Mouse (Mus musculus) G1E (cell line): ENCODE data around the gene Wwp2. TPM values are rescaled to one million over a fixed set of nuclear protein-coding genes. Genes with fewer than 3 reads are reported as not detected.

Experiments
- ATAC-seq: 2 replicates; pipeline ENCODE4 v1.8.0; 2016; ENCODE audit warnings: mild to moderate bottlenecking; ENCODE audit not compliant: insufficient number of reproducible peaks, poor library complexity, low FRiP score, severe bottlenecking; ENCODE audit errors: extremely low read depth
- DNase-seq: peaks from one replicate; pipeline ENCODE4 v3.0.0; 2012; ENCODE audit warnings: low spot score
- H3K27me3 ChIP-seq: 2 replicates; pipeline ENCODE4 v1.6.1; 2012; ENCODE audit warnings: mild to moderate bottlenecking, low read length, inconsistent platforms; ENCODE audit not compliant: insufficient read depth
- H3K36me3 ChIP-seq: replicated peaks from 2 replicates; pipeline ENCODE3; 2012; ENCODE audit warnings: mild to moderate bottlenecking, inconsistent platforms
- H3K4me1 ChIP-seq: 2 replicates; pipeline ENCODE4 v1.6.1; 2012; ENCODE audit warnings: low read depth, low read length, inconsistent platforms, mixed read lengths; ENCODE audit not compliant: insufficient read depth
- H3K4me3 ChIP-seq: 2 replicates; pipeline ENCODE4 v1.5.1; 2012; ENCODE audit warnings: low read depth, mild to moderate bottlenecking, inconsistent platforms, low read length, moderate library complexity, mixed read lengths
- H3K9me3 ChIP-seq: replicated peaks from 2 replicates; pipeline ENCODE4 v1.6.1; 2012; ENCODE audit warnings: inconsistent platforms
- CTCF ChIP-seq: IDR thresholded peaks from 2 replicates; pipeline ENCODE4 v1.5.1; 2012; ENCODE audit warnings: low read depth, low read length, inconsistent platforms, mixed read lengths
- GATA1 ChIP-seq: IDR thresholded peaks from 2 replicates; pipeline ENCODE4 v1.6.1; 2012; ENCODE audit warnings: borderline replicate concordance, low read length, inconsistent platforms, mixed read lengths
- GATA2 ChIP-seq: IDR thresholded peaks from 2 replicates; pipeline ENCODE4 v1.6.1; 2012; ENCODE audit warnings: low read depth, low read length, inconsistent platforms, borderline replicate concordance
- POLR2AphosphoS5 ChIP-seq: IDR thresholded peaks from 2 replicates; pipeline ENCODE4 v1.6.1; 2012; ENCODE audit warnings: low read depth, low read length, inconsistent platforms; ENCODE audit not compliant: insufficient replicate concordance
- TAL1 ChIP-seq: conservative IDR thresholded peaks from 2 replicates; pipeline ENCODE4 v1.6.1; 2012; ENCODE audit warnings: low read depth, low read length, inconsistent platforms, mixed read lengths
- polyA plus RNA-seq: library from polyadenylated mRNA; stranded (reverse); fragments of >175 nt; gene quantifications from 2 replicates; pipeline ENCODE4 v1.2.3, GENCODE M21; 2012
- total RNA-seq, 2 experiments: library from RNA; stranded (forward) in 1 of 2; stranded (reverse) in 1 of 2; fragments of 200-1000 nt in 1 of 2; fragments of >200 nt in 1 of 2; fragmentation: Nextera tagmentation in 1 of 2; gene quantifications; 2 replicates each; pipeline ENCODE4 v1.2.3; 2014 to 2017

Gene Wwp2
- total and polyA plus RNA-seq, 3 experiments: 45.7 to 77.5 (median 71.4) TPM

- peaks cover 18% of the 10 kb centered on the region for H3K27me3 ChIP-seq
- DNase-seq (peak; percentile 95), ATAC-seq (peak; percentile 84)
- H3K36me3 ChIP-seq: peaks cover 39% of the 10 kb centered on the region
- peaks cover 56% of the 10 kb centered on the region for H3K4me1 ChIP-seq
- H3K9me3 ChIP-seq: no peaks in the 10 kb centered on the region
- H3K4me3 ChIP-seq: peak within 1 kb of the TSS; percentile 88
- TF ChIP-seq CTCF: peak; percentile 71
- TF ChIP-seq GATA1: no peak
These were observed 11.5 kb upstream of the Wwp2 start, which contains the start of gene Nob1 for GRCm38 (mm10) chr8:107424597-107425229. Nob1 (minus strand) TSS chr8:107425051.

DNA sequence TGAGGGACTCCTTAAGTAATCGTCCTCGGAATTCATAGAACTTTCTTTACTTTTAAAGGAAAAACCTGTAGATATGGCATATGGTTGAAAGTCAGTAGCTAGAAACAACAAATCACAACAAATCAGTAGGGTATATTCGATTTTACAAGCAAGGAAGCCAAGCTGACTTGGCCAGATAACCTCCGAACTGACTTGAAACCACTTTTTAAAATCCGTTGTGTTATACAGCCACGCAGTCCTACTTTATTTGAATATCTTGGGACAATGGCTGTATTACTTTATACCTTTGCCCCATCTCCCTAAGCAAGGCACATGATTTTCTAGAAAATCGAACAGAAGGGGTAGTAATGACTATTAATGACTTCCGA is 11.0 kb upstream of the Wwp2 start:
- DNase-seq: no peak
- no peak for ATAC-seq
- H3K4me1 ChIP-seq: peaks cover 51% of the 10 kb centered on the region
- TF ChIP-seq GATA2 (no peak), TAL1 (0 out of 2 replicates have a peak, but pooled peaks have one; percentile 32), CTCF (no peak), GATA1 (no peak), POLR2AphosphoS5 (no peak)
- H3K27me3 ChIP-seq: peaks cover 23% of the 10 kb centered on the region
- H3K9me3 ChIP-seq: no peaks in the 10 kb centered on the region
- peaks cover 34% of the 10 kb centered on the region for H3K36me3 ChIP-seq
- peak overlapping the region; percentile 88; the same call in 1 of the 2 replicates for H3K4me3 ChIP-seq

DNA sequence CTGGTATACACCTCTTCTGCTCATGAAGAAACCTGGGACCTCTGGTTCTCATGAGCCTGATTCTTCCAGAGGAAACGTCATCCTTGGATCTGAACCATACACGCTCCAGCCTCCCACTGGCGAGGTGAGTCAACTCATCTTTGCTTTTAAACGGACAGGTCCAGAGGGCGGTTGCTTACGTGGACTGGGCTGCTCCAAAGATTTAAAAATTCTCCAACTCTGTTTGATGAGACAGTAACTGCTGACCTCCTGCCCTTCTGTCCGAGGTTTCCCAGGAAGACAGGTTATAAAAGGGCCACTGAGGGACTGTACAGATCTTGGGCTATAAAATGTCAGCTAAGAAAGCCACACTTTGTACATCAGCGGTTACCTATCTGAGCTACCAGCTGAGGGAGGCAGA is 5.3 kb upstream of the Wwp2 start:
- DNase-seq (no peak), ATAC-seq (no peak)

DNA sequence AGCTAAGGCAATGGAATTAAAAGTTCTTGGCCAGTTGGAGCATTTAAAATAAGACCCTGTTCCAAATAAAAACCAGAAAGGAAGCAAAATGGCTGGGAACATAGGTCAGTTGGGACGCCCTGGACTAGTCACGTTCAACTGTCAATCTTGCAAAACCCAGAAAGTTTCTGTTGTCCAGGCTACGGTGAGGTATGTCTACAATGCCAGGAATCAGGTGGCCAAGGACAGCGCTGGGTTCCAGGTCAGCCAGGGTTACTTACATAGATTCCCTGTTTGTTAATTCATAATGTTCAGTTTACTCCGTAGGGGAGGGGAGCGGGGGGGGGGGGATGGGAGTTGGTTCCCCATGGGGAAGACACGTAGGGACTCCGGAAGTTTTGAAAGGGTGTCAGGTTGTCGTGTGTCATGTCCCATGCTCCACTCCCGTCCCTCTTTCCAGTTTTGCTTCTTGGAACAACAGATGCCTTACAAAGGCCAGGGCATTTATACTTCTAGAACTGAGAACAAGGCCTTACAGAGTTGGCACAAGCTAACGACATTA is 674 bp upstream of the Wwp2 start:
- no peaks in the 10 kb centered on the region for H3K9me3 ChIP-seq
- peak overlapping the region; percentile 83 for H3K4me3 ChIP-seq
- DNase-seq: peak; percentile 62
- H3K27me3 ChIP-seq: peaks cover 7% of the 10 kb centered on the region; the same call in 1 of the 2 replicates
- TF ChIP-seq GATA1 (no peak), POLR2AphosphoS5 (no peak), TAL1 (no peak), GATA2 (no peak), CTCF (no peak)
- H3K4me1 ChIP-seq: peaks cover 35% of the 10 kb centered on the region
- H3K36me3 ChIP-seq: peaks cover 14% of the 10 kb centered on the region
- no peak for ATAC-seq

More for the DNA sequence above, 5.3 kb upstream of the Wwp2 start:
- H3K4me1 ChIP-seq: peaks cover 15% of the 10 kb centered on the region
- H3K36me3 ChIP-seq: no peaks in the 10 kb centered on the region
- H3K27me3 ChIP-seq: peaks cover 30% of the 10 kb centered on the region
- H3K9me3 ChIP-seq: no peaks in the 10 kb centered on the region
- H3K4me3 ChIP-seq: no peak overlapping the region
- TF ChIP-seq TAL1 (no peak), CTCF (no peak), GATA2 (no peak), GATA1 (no peak), POLR2AphosphoS5 (no peak)

GRCm38 (mm10) chr8:107436841-107437421 is 766 bp downstream of the Wwp2 start:
- Histone ChIP-seq H3K36me3 (peaks cover 27% of the 10 kb centered on the region), H3K4me3 (peak overlapping the region; percentile 83), H3K27me3 (no peaks in the 10 kb centered on the region), H3K9me3 (no peaks in the 10 kb centered on the region), H3K4me1 (peaks cover 35% of the 10 kb centered on the region)
- DNase-seq: peak; percentile 70
- ATAC-seq: peak; percentile 89
- no peak for TF ChIP-seq CTCF
- TF ChIP-seq TAL1: peak; percentile 24; the same call in 1 of the 2 replicates

DNA sequence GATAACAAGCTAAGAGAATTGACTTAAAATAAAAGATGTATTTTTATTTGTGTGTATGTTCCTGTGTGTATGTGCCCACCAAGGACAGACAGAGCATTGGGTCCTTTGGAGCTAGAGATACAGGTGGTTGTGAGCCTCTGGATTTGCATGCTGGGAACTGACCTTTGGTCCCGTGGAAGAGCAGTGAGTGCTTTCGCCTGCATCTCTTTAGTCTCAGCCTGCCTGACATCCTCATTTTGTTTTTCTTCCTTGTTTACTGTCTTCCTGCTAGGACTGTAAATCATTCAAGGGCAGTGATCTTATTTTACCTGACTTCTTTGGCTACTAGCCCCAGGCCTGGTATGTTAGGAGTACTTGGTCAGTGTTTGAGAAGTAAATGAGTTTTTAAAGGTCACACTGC is 1.5 kb downstream of the Wwp2 start:
- Histone ChIP-seq H3K36me3 (peaks cover 34% of the 10 kb centered on the region), H3K9me3 (no peaks in the 10 kb centered on the region), H3K27me3 (no peaks in the 10 kb centered on the region), H3K4me1 (peaks cover 35% of the 10 kb centered on the region), H3K4me3 (no peak overlapping the region)
- DNase-seq (no peak), ATAC-seq (no peak)
- TF ChIP-seq GATA2 (no peak), GATA1 (no peak), TAL1 (no peak), POLR2AphosphoS5 (no peak)
